Mouse (Mus musculus) intestine, embryonic 16.5 days (tissue): ENCODE results near the gene Olfr279. TPM values are rescaled to one million over a fixed set of nuclear protein-coding genes. Genes with fewer than 3 reads are reported as not detected.

Source experiments
- ATAC-seq: fragments of 200-750 bp; cut with Nextera tagmentation; 2 replicates; pipeline ENCODE4 v1.8.0; 2017; ENCODE audit warnings: moderate TSS enrichment, moderate library complexity
- H3K27ac ChIP-seq: fragments of 300-500 bp; sonication (generic); 2 replicates; pipeline ENCODE4 v1.5.1; 2014; ENCODE audit warnings: mild to moderate bottlenecking, low read length
- H3K27me3 ChIP-seq: fragments of 300-500 bp; sonication (generic); replicated peaks from 2 replicates; pipeline ENCODE4 v1.6.1; 2014; ENCODE audit warnings: low read length, control low read depth, mixed read lengths; ENCODE audit not compliant: control insufficient read depth, insufficient read depth
- H3K36me3 ChIP-seq: fragments of 300-500 bp; sonication (generic); 2 replicates; pipeline ENCODE4 v1.6.1; 2014; ENCODE audit warnings: low read length, control low read depth; ENCODE audit not compliant: control insufficient read depth, insufficient read depth
- H3K4me1 ChIP-seq: fragments of 300-500 bp; sonication (generic); 2 replicates; pipeline ENCODE4 v1.6.1; 2014; ENCODE audit warnings: low read length, control low read depth, mixed read lengths; ENCODE audit not compliant: control insufficient read depth, insufficient read depth
- H3K4me2 ChIP-seq: fragments of 300-500 bp; sonication (generic); 2 replicates; pipeline ENCODE4 v1.6.1; 2014; ENCODE audit warnings: low read depth, low read length, control low read depth
- H3K4me3 ChIP-seq: fragments of 300-500 bp; sonication (generic); 2 replicates; pipeline ENCODE4 v1.5.1; 2014; ENCODE audit warnings: mild to moderate bottlenecking, low read length
- H3K9ac ChIP-seq: fragments of 300-500 bp; sonication (generic); 2 replicates; pipeline ENCODE4 v1.6.1; 2014; ENCODE audit warnings: low read depth, low read length
- H3K9me3 ChIP-seq: fragments of 300-500 bp; sonication (generic); 2 replicates; pipeline ENCODE4 v1.6.1; 2016; ENCODE audit warnings: low read length, control low read depth; ENCODE audit not compliant: control insufficient read depth
- WGBS: fragments of 180-500 bp; shearing (Covaris S2); extraction: QIAGEN DNeasy Blood & Tissue Kit; methylation state at CpG from one replicate; pipeline ENCODE4 v1.1.7; 2014; 5-methylcytosine and 5-hydroxymethylcytosine counted together
- polyA plus RNA-seq: library from polyadenylated mRNA; unstranded; fragments of >200 nt; fragmentation: Nextera tagmentation; extraction: Ambion mirVana; gene quantifications from 2 replicates; pipeline ENCODE4 v1.2.1, GENCODE M21; 2015

Gene Olfr279
- polyA plus RNA-seq, 1 experiment from 2014 or later: not detected

GRCm38 (mm10) chr15:98517380-98518355 is 25.5 kb downstream of the Olfr279 start:
- no peak overlapping the region for H3K9ac ChIP-seq
- WGBS: 69% methylated on average over 16 of the region's 16 CpGs
- peak; percentile 55 for ATAC-seq

GRCm38 (mm10) chr15:98521245-98521644 is 29.0 kb downstream of the Olfr279 start:
- no peak overlapping the region for H3K4me2 ChIP-seq
- no peak overlapping the region for H3K9ac ChIP-seq
- H3K27ac ChIP-seq: no peak overlapping the region
- no peak for ATAC-seq
- no peaks in the 10 kb centered on the region for H3K9me3 ChIP-seq
- H3K36me3 ChIP-seq: peaks cover 35% of the 10 kb centered on the region
- no peaks in the 10 kb centered on the region for H3K27me3 ChIP-seq
- H3K4me1 ChIP-seq: no peaks in the 10 kb centered on the region
- 94% methylated on average over 3 of the region's 3 CpGs for WGBS
- no peak overlapping the region for H3K4me3 ChIP-seq

More at GRCm38 (mm10) chr15:98517380-98518355, 25.5 kb downstream of the Olfr279 start:
- Histone ChIP-seq H3K27me3 (no peaks in the 10 kb centered on the region), H3K4me3 (no peak overlapping the region), H3K4me1 (no peaks in the 10 kb centered on the region), H3K9me3 (no peaks in the 10 kb centered on the region), H3K27ac (no peak overlapping the region), H3K36me3 (peaks cover 18% of the 10 kb centered on the region), H3K4me2 (no peak overlapping the region)

- Histone ChIP-seq H3K9me3 (no peaks in the 10 kb centered on the region), H3K4me3 (no peak overlapping the region), H3K9ac (no peak overlapping the region), H3K4me1 (no peaks in the 10 kb centered on the region), H3K27ac (no peak overlapping the region), H3K4me2 (no peak overlapping the region), H3K36me3 (peaks cover 31% of the 10 kb centered on the region), H3K27me3 (no peaks in the 10 kb centered on the region)
- WGBS: 79% methylated on average over 5 of the region's 5 CpGs
- no peak for ATAC-seq
Measured at GRCm38 (mm10) chr15:98526057-98526456, 33.9 kb downstream of the Olfr279 start.

- Histone ChIP-seq H3K4me1 (peaks cover under 1% of the 10 kb centered on the region; the same call in 1 of the 2 replicates), H3K27ac (no peak overlapping the region), H3K9me3 (no peaks in the 10 kb centered on the region), H3K36me3 (peaks cover 30% of the 10 kb centered on the region), H3K27me3 (no peaks in the 10 kb centered on the region), H3K4me3 (no peak overlapping the region), H3K4me2 (no peak overlapping the region), H3K9ac (no peak overlapping the region)
- ATAC-seq: no peak
- 94% methylated on average over 5 of the region's 5 CpGs for WGBS
Measured at GRCm38 (mm10) chr15:98527056-98527771, 35.0 kb downstream of the Olfr279 start.

- peaks cover 24% of the 10 kb centered on the region for H3K36me3 ChIP-seq
- WGBS: 88% methylated on average over 5 of the region's 5 CpGs
- H3K9me3 ChIP-seq: no peaks in the 10 kb centered on the region
- H3K27ac ChIP-seq: no peak overlapping the region
- no peaks in the 10 kb centered on the region for H3K27me3 ChIP-seq
- ATAC-seq: no peak
- H3K4me2 ChIP-seq: no peak overlapping the region
- peaks cover 7% of the 10 kb centered on the region; the same call in 1 of the 2 replicates for H3K4me1 ChIP-seq
- no peak overlapping the region for H3K4me3 ChIP-seq
- no peak overlapping the region for H3K9ac ChIP-seq
Measured at GRCm38 (mm10) chr15:98528066-98528563, 35.9 kb downstream of the Olfr279 start.

- H3K9ac ChIP-seq: peak overlapping the region; percentile 94; the same call in 1 of the 2 replicates
- H3K4me2 ChIP-seq: peak overlapping the region; percentile 86
- no peaks in the 10 kb centered on the region for H3K9me3 ChIP-seq
- no peak for ATAC-seq
- H3K27ac ChIP-seq: no peak overlapping the region
- 21% methylated on average over 5 of the region's 5 CpGs for whole genome bisulfite sequencing
- H3K27me3 ChIP-seq: no peaks in the 10 kb centered on the region
- peak overlapping the region; percentile 88 for H3K4me3 ChIP-seq
- peaks cover 8% of the 10 kb centered on the region for H3K36me3 ChIP-seq
- peaks cover 7% of the 10 kb centered on the region; the same call in 1 of the 2 replicates for H3K4me1 ChIP-seq
Measured at GRCm38 (mm10) chr15:98532281-98532680, 40.1 kb downstream of the Olfr279 start.

- H3K4me2 ChIP-seq: peak overlapping the region; percentile 86
- H3K4me3 ChIP-seq: peak overlapping the region; percentile 88
- no peak for ATAC-seq
- H3K9me3 ChIP-seq: no peaks in the 10 kb centered on the region
- no peak overlapping the region; the same call in 1 of the 2 replicates for H3K27ac ChIP-seq
- H3K36me3 ChIP-seq: peaks cover 7% of the 10 kb centered on the region
- WGBS: 0% methylated on average over 18 of the region's 18 CpGs
- no peaks in the 10 kb centered on the region for H3K27me3 ChIP-seq
- peaks cover 7% of the 10 kb centered on the region; the same call in 1 of the 2 replicates for H3K4me1 ChIP-seq
- peak overlapping the region; percentile 94 for H3K9ac ChIP-seq
Measured at GRCm38 (mm10) chr15:98533035-98533531, 40.9 kb downstream of the Olfr279 start.

GRCm38 (mm10) chr15:98533881-98534627 is 41.9 kb downstream of the Olfr279 start, which contains the start of gene Kansl2:
Gene Kansl2 (minus strand): TSS chr15:98534264.
- Histone ChIP-seq H3K36me3 (peaks cover 9% of the 10 kb centered on the region), H3K27ac (peak within 1 kb of the TSS; percentile 98), H3K4me2 (peak within 1 kb of the TSS; percentile 86), H3K9ac (peak within 1 kb of the TSS; percentile 94), H3K27me3 (no peaks in the 10 kb centered on the region), H3K4me3 (peak within 1 kb of the TSS; percentile 88), H3K4me1 (peaks cover 7% of the 10 kb centered on the region; the same call in 1 of the 2 replicates), H3K9me3 (no peaks in the 10 kb centered on the region)
- under 1% methylated on average over 69 of the region's 70 CpGs for WGBS
- ATAC-seq: peak; percentile 100
